Mouse (Mus musculus) E14TG2a.4 (cell line): ENCODE results near the gene Snx25.
A peak's percentile ranks its signal among the peaks of the same experiment; 100 is the strongest.

Experiments used
- CTCF ChIP-seq: conservative IDR thresholded peaks from 2 replicates; pipeline ENCODE4 v1.5.1; 2014; ENCODE audit warnings: low read length
- NANOG ChIP-seq: IDR thresholded peaks from 2 replicates; pipeline ENCODE4 v1.6.1; 2014; ENCODE audit warnings: borderline replicate concordance, low read length, mixed read lengths
- POU5F1 ChIP-seq: IDR thresholded peaks from 2 replicates; pipeline ENCODE4 v1.6.1; 2014; ENCODE audit warnings: low read length, borderline replicate concordance

DNA sequence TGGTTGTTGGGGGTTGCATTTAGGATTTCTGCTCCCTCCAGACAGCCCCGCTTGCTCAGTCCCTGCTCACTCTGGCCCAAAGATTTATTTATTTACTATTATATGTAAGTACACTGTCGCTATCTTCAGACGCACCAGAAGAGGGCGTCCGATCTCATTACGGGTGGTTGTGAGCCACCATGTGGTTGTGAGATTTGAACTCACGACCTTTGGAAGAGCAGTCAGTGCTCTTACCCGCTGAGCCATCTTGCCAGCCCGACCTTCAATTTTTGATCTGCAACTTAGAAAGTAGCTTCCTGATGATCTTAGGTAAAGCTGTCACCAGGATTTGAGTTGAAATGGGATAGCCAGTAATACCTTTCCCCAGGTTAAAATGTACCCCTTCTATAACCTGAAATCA is 2.2 kb downstream of the Snx25 start:
- 0 out of 2 replicates have a peak, but pooled peaks have one; percentile 17 for TF ChIP-seq CTCF
- no peak for TF ChIP-seq POU5F1
- no peak for TF ChIP-seq NANOG
